Mouse (Mus musculus) E14TG2a.4 (cell line): ENCODE results near the gene Cd9.

Source experiments
- CTCF ChIP-seq: conservative IDR thresholded peaks from 2 replicates; pipeline ENCODE4 v1.5.1; 2014; ENCODE audit warnings: low read length
- NANOG ChIP-seq: IDR thresholded peaks from 2 replicates; pipeline ENCODE4 v1.6.1; 2014; ENCODE audit warnings: borderline replicate concordance, low read length, mixed read lengths
- POU5F1 ChIP-seq: IDR thresholded peaks from 2 replicates; pipeline ENCODE4 v1.6.1; 2014; ENCODE audit warnings: low read length, borderline replicate concordance

GRCm38 (mm10) chr6:125423507-125423906, 71.1 kb downstream of the Cd9 start:
- TF ChIP-seq CTCF (no peak), POU5F1 (no peak), NANOG (no peak)
